Mouse (Mus musculus) retina, adult 2 months (tissue): ENCODE measurements around the gene Asic4.

Source experiments
- DNase-seq: peaks from one replicate; pipeline ENCODE4 v3.0.0-alpha.2; 2012; ENCODE audit warnings: low read depth, low spot score

Asic4 gene

DNA sequence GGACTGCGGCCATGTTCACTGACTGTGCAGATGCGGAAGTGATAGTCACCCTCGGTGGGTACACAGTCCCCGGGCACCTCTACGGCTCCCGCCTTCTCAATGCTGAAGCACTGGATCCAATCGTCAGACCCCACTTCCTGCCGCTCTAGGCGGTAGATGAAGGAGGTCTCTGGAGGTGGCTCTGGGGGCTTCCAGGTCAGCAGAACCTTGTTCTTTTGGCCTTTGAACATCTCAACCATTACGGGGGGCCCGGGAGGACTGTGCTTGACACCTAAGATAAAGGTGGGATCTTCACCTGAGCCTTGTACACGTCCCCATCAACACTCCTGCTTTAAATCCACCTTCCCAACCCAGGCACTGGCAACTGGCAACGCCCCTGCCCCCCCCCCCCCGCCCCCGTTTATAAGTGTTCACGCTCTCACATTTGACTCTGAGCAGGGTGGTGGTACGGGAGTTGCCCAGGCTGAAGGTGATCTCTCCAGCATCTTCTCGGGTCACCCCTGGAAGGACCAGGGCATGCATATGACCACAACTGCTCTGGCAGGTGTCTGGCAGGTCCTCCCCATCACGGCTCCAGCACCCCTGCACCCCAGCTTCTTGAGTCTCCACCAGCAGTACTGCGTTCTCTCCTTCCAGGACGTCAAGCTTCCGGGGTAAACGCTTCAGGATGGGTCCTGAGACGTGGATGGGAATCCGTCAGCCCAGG is 52.9 kb downstream of the Asic4 start:
- DNase-seq: no peak

DNA sequence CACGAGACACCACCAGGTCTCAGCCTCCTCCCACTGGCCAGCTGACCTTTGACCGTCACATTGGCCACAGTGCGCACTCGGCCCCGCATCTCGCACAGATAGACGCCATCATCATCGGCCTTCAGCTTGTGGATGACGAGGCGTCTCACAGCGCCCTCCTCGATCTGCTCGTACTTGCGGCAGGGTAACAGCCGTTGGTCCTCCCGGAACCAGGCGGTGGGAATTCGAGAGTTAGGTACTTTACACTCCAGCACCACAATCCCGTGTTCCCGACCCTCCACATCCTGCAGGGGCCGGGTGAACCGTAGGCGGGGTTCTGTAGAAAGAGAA is 53.4 kb downstream of the Asic4 start:
- DNase-seq: no peak

DNA sequence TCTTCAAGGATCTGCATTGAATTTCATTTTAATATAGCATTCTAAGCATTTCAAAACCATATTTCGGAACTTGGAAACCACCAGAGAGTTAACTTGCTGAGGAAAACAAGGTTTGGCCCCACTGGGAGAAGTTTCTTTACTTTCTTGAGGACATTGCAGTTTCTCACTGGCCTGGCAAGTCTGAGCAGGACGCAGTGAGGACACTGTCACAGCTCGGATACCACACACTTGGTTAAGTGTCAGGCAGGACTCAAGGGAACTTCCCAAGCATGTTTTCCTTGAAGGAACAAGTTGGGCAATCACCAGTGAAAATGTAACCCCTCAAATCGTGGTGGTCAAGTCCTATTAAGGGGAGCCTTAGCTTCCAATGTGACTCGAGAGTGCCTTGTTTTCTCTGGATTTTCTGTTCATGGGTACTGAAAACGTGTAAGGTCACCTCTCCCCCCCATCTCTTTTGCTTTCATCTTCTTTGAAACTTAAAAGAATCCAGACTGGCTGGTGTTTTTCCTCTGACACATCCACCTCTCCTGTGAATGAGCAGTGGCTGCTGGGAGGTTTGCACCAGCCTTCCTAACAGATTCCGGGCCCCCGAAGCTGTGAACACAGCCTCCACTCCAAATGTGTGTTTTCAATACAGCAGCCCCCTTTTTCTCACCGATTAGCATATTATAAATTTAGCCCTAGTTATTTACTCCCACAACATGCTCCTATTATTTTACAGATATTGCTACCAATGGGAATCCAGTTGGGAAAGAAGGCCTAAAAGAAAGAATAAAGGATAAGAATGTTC is 54.2 kb downstream of the Asic4 start:
- no peak for DNase-seq

DNA sequence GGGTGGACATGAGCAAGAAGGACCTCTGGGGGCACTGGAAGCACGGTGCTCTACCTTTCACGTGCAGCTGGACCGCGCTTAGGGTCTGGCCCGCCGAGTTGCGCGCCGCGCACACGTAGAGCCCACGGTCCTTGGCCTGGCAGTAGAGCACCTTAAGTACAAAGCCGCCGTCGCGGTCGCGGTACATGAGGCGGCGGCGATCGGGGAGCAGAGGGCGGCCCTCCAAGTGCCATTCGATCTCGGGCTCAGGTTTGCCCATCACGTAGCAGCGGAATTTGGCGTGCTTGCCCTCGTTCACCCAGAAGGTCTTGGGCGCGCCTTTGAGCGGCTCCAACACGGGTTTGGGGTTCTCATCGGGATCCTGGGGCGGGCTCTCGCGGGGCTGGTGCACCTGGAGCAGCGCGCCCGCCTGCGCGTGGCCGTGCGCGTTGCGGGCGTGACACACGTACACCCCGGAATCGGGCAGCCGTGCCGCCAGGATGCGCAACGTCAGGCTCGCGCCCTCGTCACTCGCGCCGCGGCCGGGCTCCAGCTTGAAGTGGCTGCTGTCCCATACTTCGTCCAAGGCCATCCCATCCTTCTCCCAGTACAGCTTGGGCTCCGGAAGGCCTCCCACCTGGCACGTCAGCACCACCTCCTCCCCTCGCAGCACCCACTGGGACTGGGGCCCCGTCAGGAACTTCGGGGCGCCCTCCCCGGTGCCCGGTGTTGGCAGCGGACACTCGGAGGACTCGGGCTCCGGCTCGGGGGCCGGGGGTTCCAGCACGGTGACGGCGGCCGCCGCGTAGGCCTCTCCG is 55.1 kb downstream of the Asic4 start:
- no peak for DNase-seq

DNA sequence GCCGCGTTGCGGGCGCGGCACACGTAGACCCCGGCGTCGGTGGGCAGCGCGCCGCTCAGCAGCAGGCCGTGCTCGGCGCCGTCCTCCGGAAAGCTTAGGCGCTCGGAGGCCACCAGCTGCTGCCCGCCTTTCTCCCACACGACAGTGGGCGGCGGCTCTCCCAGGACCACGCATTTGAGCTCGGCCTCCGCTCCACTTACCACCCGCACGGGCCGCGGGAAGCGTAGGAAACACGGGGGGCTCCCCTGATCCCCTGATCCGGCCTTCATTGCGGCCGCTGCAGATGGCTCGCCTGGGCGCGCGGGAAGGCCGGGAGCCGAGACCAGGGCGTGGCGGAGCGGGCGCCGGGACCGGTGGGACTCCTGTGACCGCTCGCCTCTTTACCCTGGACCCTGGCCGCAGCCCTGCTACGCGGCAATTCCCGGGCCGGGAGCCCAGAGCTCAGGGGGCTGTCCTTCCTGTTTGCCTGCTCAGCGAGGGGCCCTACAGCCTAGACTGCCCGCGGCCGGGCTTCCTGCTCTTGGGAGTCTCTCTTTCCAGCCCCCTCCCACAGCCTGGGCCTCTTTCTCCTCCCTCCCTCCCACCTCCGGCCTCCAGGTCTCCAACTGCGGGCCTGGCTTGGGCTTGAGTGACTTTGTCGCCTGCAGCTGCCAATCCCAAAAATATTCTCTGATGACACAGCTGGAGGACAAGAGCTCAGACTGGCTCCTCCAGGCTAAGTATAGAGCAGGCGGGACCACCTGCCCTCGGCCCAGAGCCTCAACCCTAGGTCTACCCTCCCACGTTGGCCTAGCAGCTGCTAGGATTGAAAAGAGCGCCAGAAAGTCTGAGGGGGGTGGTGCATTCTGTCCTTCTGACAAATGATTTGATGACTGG is 56.0 kb downstream of the Asic4 start, which contains the start of gene Obsl1:
Gene Obsl1 (minus strand): TSS at position 497 of the 876 bp plus-strand sequence.
- no peak for DNase-seq

DNA sequence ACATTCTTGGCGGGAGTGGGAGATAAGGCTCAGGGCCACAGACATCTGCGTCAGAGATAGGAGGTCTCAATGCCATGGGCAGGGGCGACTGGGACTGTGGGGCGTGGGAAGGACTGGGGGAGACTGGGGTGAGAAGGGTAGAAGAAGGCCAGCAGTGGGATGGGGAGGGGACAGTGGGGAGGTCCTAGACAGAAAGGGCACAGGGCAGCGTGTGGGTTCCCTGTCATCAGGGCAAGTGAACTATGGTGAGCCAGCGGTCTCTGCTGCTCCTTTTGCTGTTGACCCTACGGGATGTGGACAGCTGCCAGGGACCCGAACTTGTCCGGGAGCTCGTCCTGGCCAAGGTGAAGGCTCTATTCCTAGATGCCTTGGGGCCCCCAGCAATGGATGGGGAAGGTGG is 56.8 kb downstream of the Asic4 start, which contains the start of gene Inha:
Gene Inha (plus strand): TSS at position 72 of the 400 bp plus-strand sequence.
- no peak for DNase-seq

DNA sequence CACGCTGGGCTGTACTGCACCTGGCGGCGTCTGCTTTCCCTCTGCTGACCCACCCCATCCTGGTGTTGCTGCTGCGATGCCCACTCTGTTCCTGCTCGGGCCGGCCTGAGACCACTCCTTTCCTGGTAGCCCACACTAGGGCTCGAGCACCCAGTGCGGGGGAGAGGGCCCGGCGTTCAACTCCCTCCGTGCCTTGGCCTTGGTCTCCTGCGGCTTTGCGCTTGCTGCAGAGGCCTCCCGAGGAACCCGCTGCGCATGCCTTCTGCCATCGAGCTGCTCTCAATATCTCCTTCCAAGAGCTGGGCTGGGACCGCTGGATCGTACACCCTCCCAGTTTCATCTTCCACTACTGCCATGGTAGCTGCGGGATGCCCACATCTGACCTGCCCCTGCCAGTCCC is 59.4 kb downstream of the Asic4 start:
- no peak for DNase-seq

DNA sequence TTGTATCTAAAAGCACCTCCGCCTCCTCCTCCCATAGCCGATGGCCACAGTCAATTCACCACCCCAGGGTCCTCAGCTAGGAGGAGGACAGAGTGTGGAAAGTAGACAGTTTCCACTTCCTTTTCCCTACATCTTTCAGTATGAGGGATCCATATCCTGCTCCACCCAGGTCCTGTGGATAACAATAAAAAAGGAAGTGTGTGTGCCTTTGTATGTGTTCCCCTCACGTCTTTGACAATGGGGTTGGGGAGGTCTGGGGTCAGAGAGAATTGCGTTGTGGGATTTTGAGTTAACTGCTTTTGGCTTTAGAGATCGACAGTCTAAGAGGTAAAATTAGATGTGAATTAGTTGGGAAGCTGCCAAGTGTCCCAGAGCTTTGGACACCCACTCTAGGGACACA is 59.9 kb downstream of the Asic4 start:
- DNase-seq: no peak

DNA sequence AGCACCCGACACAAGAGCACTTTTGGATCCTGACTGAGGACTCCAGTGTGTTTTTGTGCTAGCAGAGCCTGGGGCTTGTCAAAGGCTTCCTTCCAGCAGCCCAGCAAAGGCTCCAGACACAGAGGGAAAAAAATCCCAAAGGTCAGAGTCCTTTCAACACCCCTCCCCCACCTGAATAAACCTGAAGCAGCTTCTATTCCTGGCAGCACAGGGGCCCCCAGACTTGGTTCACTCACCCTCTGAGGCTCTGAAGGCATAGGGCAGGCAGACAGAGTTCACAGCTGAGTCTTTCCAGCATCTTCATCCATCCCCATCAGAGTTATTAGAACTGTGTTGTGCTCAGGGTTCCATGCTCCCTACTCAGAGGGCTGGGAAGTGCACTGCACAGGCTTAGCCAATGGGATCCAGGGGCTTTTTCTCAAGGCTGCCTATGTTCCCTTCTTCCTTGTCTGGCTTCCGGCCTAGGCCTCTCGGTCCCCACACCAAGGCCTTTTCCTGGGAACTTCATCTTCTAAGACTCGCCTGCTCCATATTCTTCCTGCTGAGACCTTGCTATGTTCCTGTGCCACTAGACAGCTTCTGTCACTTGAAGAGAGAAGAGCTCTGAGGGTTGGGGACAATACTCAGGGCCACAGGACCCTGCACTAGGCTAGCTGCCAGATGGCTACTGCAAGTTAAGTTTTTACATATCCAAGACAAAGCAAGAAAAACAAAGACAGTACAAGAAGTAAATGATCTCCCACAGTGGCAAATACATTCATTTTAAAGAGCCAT is 61.4 kb downstream of the Asic4 start:
- DNase-seq: no peak

DNA sequence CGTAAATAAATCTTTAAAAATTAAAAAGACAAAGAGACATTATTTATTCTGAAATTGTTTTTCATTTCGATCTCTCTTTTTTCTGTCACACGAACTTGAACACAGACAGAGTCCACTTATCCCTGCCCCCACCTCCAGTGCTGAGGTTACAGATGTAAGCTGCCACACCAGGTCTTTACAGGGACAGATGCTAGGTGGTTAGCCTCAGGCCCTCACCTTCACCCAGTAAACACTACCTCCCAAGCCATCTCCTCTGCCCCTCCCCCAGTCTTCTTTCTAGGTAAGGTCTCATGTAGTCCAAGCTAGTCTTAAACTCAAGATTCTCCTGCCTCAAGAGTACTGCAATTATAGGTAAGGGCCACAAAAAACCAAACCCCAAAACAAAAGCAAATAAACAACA is 62.3 kb downstream of the Asic4 start:
- DNase-seq: no peak

DNA sequence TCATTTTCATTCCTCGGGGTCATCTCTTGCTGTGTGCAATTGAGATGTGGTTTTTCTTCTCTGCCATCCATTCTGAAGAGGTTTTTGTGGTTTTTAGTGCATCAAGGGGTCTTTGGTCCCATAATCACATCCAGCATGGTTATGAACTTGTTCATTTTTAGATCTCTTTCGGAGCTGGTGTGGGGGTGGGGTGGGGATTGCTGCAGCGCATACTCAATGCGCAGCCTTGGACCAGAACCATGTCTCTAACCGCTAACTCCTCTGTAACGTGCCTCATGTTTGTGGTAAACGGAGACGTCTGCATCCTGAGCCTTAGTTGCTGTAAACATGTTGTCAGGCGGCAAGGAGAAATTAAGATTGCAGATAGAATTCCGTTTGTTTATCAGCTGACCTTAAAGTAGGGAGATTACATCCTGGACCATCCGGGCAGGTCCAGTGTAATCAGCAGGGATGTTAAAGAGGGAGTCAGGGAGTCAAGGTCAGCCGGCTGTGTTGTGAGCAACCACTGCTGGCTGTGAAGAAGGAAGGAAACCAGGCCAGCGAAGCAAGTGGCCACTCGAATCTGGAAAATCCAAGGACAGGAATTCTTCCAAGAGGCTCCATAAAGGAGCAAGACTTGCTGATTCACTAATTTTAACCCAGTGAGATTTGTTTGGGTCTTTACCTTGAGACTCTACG is 66.6 kb downstream of the Asic4 start:
- no peak for DNase-seq

DNA sequence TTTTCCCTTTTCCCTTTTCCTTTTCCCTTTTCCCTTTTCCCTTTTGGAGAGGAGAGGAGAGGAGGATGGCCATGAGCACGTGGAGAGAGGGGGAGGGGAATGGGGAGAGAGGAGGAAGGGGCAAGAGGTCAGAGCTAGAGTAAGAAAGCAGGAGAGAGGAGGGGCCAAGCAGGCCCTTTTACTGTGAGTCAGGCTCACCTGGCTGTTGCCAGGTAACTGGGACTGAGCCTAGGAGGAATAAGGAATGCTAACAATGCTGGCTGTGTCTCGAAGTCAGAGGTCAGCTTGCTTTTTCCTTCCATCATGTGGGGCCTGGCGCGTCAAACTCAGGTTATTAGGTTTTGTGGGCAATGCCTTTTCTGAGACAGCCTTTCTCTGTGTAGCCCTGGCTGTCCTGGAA is 67.7 kb downstream of the Asic4 start:
- DNase-seq: no peak

DNA sequence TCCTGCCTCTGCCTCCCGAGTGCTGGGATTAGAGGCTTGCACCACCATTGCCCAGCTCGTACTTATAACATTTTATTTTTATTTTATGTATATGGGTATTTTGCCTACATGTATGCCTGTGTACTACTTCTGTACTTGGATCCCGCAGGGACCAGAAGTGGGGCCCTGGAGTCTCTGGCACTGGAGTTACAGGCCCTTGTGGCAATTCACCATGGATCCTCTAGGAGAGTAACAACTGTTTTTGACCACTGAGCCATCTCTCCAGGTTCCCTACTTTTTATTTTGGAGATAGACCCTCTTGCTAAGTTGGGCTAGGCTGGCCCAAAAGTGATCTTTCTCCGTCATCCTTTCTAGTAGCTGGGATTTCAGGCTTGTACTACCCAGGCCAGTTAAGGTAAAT is 68.2 kb downstream of the Asic4 start:
- DNase-seq: no peak

DNA sequence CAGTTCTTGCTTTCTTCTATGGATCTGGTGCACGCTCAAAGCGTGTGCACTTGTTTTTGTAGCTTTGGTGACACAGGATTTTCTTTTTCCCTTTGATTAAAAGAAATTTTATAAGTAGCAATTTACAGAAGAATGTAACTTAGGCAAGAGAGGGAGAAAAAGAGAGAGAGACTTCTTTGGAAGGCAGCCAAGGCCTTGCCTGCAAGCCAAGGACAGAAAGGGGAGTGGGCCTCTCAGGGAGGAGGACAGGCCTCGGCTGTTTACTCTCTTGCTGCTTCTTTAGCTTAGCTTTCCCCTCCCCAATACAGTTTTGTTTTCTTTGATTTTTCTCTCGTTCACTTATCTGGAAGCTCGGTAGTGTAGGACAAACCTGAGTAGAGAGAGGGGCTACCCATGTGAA is 69.3 kb downstream of the Asic4 start:
- DNase-seq: no peak

DNA sequence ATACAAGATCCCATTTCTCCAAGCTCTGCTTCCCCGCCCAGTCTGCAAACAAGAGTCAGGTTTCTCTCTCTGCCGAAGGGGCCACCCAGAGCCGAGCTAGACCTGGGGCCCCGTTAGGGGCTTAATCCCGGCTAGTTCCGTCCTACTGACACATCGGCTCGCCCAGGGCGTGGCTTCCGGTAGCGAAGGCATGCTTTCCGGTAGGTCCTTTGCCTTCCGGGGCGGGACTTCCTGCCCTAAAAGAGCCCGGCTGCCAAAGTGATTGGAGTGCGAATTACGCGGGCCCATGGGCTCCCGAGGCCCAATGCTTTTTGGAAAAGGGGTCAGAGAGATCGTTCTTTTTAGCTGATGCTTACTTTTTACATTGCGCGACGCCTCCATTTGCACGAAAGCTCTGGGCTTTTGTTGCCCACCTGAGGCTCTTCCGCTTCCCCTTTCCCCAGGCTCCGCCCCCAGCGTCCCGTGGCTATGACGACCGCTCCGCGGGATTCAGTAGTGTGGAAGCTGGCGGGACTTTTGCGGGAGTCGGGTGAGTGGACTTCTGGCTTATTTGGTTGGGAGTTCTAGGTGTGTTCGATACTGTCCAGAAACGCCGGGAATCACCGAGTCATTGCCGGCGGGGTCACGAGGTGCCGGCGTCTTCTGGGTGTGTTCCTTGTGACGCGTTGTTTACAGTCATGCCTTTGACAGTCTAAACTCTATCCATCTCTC is 71.2 kb downstream of the Asic4 start, which contains the start of gene Stk11ip:
Gene Stk11ip (plus strand): TSS at position 209 of the 711 bp plus-strand sequence.
- DNase-seq: peak; percentile 91
